Mouse (Mus musculus): ENCODE measurements around the gene Samd4. TPM values are rescaled to one million over a fixed set of nuclear protein-coding genes. Genes with fewer than 3 reads are reported as not detected.

Gene Samd4
- total and polyA plus RNA-seq, 3 experiments = 0.22 TPM; not detected in 2

GRCm38 (mm10) chr14:46853677-46854076 is 29.0 kb upstream of the Samd4 start:
- Histone ChIP-seq H3K4me3 (ENCODE audit: low read depth, low read length) (no peak overlapping the region), H3K36me3 (replicated peaks) (peaks cover 25% of the 10 kb centered on the region), H3K27me3 (ENCODE audit: insufficient read depth, low read length) (no peaks in the 10 kb centered on the region), H3K9me3 (replicated peaks) (no peaks in the 10 kb centered on the region), H3K4me1 (ENCODE audit: insufficient read depth, low read depth, low read length) (peaks cover 7% of the 10 kb centered on the region)
- ATAC-seq (ENCODE audit: extremely low read depth, insufficient number of reproducible peaks, low FRiP score, poor library complexity, severe bottlenecking) (no peak), DNase-seq (ENCODE audit: low spot score) (no peak)
- no peak for TF ChIP-seq POLR2AphosphoS5 (IDR thresholded peaks at IDR 0.05; ENCODE audit: insufficient replicate concordance, low read depth, low read length)
- no peak for TF ChIP-seq GATA1 (IDR thresholded peaks at IDR 0.05; ENCODE audit: borderline replicate concordance, low read length)
- no peak for TF ChIP-seq TAL1 (conservative IDR thresholded peaks at IDR 0.05; ENCODE audit: low read depth, low read length)
- no peak for TF ChIP-seq CTCF (IDR thresholded peaks at IDR 0.05; ENCODE audit: low read depth, low read length)
- no peak for TF ChIP-seq GATA2 (IDR thresholded peaks at IDR 0.05; ENCODE audit: borderline replicate concordance, low read depth, low read length)

GRCm38 (mm10) chr14:46862922-46863321 is 19.7 kb upstream of the Samd4 start:
- no peaks in the 10 kb centered on the region for H3K36me3 ChIP-seq (replicated peaks)
- H3K4me3 ChIP-seq (ENCODE audit: low read depth, low read length) = no peak overlapping the region
- DNase-seq (ENCODE audit: low spot score) (no peak), ATAC-seq (ENCODE audit: extremely low read depth, insufficient number of reproducible peaks, low FRiP score, poor library complexity, severe bottlenecking) (no peak)
- no peaks in the 10 kb centered on the region for H3K4me1 ChIP-seq (ENCODE audit: insufficient read depth, low read depth, low read length)
- peaks cover 14% of the 10 kb centered on the region; the same call in 1 of the 2 replicates for H3K27me3 ChIP-seq (ENCODE audit: insufficient read depth, low read length)
- H3K9me3 ChIP-seq (replicated peaks) = no peaks in the 10 kb centered on the region
- TF ChIP-seq POLR2AphosphoS5 (IDR thresholded peaks at IDR 0.05; ENCODE audit: insufficient replicate concordance, low read depth, low read length) (no peak), TAL1 (conservative IDR thresholded peaks at IDR 0.05; ENCODE audit: low read depth, low read length) (no peak), GATA1 (IDR thresholded peaks at IDR 0.05; ENCODE audit: borderline replicate concordance, low read length) (no peak), GATA2 (IDR thresholded peaks at IDR 0.05; ENCODE audit: borderline replicate concordance, low read depth, low read length) (no peak), CTCF (IDR thresholded peaks at IDR 0.05; ENCODE audit: low read depth, low read length) (no peak)

GRCm38 (mm10) chr14:46880935-46881334 is 1.7 kb upstream of the Samd4 start:
- no peak for DNase-seq (ENCODE audit: low spot score)
- peaks cover 42% of the 10 kb centered on the region for H3K27me3 ChIP-seq (ENCODE audit: insufficient read depth, low read length)

GRCm38 (mm10) chr14:46881581-46882430 is 848 bp upstream of the Samd4 start:
- DNase-seq (ENCODE audit: low spot score) = no peak
- H3K4me3 ChIP-seq (ENCODE audit: low read depth, low read length) = no peak overlapping the region
- peaks cover 7% of the 10 kb centered on the region for H3K9me3 ChIP-seq (replicated peaks)
- peaks cover 45% of the 10 kb centered on the region for H3K27me3 ChIP-seq (ENCODE audit: insufficient read depth, low read length)
- no peak for ATAC-seq (ENCODE audit: extremely low read depth, insufficient number of reproducible peaks, low FRiP score, poor library complexity, severe bottlenecking)
- no peaks in the 10 kb centered on the region for H3K36me3 ChIP-seq (replicated peaks)
- H3K4me1 ChIP-seq (ENCODE audit: insufficient read depth, low read depth, low read length) = 0 out of 2 replicates have a peak, but pooled peaks cover 3% of the 10 kb centered on the region
- TF ChIP-seq GATA2 (IDR thresholded peaks at IDR 0.05; ENCODE audit: borderline replicate concordance, low read depth, low read length) (no peak), POLR2AphosphoS5 (IDR thresholded peaks at IDR 0.05; ENCODE audit: insufficient replicate concordance, low read depth, low read length) (no peak), GATA1 (IDR thresholded peaks at IDR 0.05; ENCODE audit: borderline replicate concordance, low read length) (no peak), TAL1 (conservative IDR thresholded peaks at IDR 0.05; ENCODE audit: low read depth, low read length) (no peak), CTCF (IDR thresholded peaks at IDR 0.05; ENCODE audit: low read depth, low read length) (no peak)

More at GRCm38 (mm10) chr14:46880935-46881334, 1.7 kb upstream of the Samd4 start:
- H3K4me1 ChIP-seq (ENCODE audit: insufficient read depth, low read depth, low read length) = 0 out of 2 replicates have a peak, but pooled peaks cover 3% of the 10 kb centered on the region
- H3K36me3 ChIP-seq (replicated peaks) = no peaks in the 10 kb centered on the region
- ATAC-seq (ENCODE audit: extremely low read depth, insufficient number of reproducible peaks, low FRiP score, poor library complexity, severe bottlenecking) = no peak
- peaks cover 7% of the 10 kb centered on the region for H3K9me3 ChIP-seq (replicated peaks)
- no peak for TF ChIP-seq POLR2AphosphoS5 (IDR thresholded peaks at IDR 0.05; ENCODE audit: insufficient replicate concordance, low read depth, low read length)
- TF ChIP-seq CTCF (IDR thresholded peaks at IDR 0.05; ENCODE audit: low read depth, low read length) = no peak
- no peak for TF ChIP-seq TAL1 (conservative IDR thresholded peaks at IDR 0.05; ENCODE audit: low read depth, low read length)
- no peak for TF ChIP-seq GATA1 (IDR thresholded peaks at IDR 0.05; ENCODE audit: borderline replicate concordance, low read length)
- TF ChIP-seq GATA2 (IDR thresholded peaks at IDR 0.05; ENCODE audit: borderline replicate concordance, low read depth, low read length) = no peak
- H3K4me3 ChIP-seq (ENCODE audit: low read depth, low read length) = no peak overlapping the region

GRCm38 (mm10) chr14:46883068-46883870 is 615 bp downstream of the Samd4 start:
- DNase-seq (ENCODE audit: low spot score) (no peak), ATAC-seq (ENCODE audit: extremely low read depth, insufficient number of reproducible peaks, low FRiP score, poor library complexity, severe bottlenecking) (no peak)
- Histone ChIP-seq H3K9me3 (replicated peaks) (peaks cover 7% of the 10 kb centered on the region), H3K4me3 (ENCODE audit: low read depth, low read length) (no peak overlapping the region), H3K27me3 (ENCODE audit: insufficient read depth, low read length) (peaks cover 45% of the 10 kb centered on the region), H3K4me1 (ENCODE audit: insufficient read depth, low read depth, low read length) (0 out of 2 replicates have a peak, but pooled peaks cover 3% of the 10 kb centered on the region), H3K36me3 (replicated peaks) (no peaks in the 10 kb centered on the region)
- no peak for TF ChIP-seq POLR2AphosphoS5 (IDR thresholded peaks at IDR 0.05; ENCODE audit: insufficient replicate concordance, low read depth, low read length)
- no peak for TF ChIP-seq GATA2 (IDR thresholded peaks at IDR 0.05; ENCODE audit: borderline replicate concordance, low read depth, low read length)
- no peak for TF ChIP-seq TAL1 (conservative IDR thresholded peaks at IDR 0.05; ENCODE audit: low read depth, low read length)
- no peak for TF ChIP-seq GATA1 (IDR thresholded peaks at IDR 0.05; ENCODE audit: borderline replicate concordance, low read length)
- TF ChIP-seq CTCF (IDR thresholded peaks at IDR 0.05; ENCODE audit: low read depth, low read length) = no peak

All from G1E (cell line).